Mouse (Mus musculus) cerebellum, adult 2 months (tissue): ENCODE measurements around the gene Fstl5.

ENCODE experiments used
- CTCF ChIP-seq: fragments of 200-500 bp; IDR thresholded peaks from 2 replicates; pipeline ENCODE4 v1.5.1; 2011; ENCODE audit warnings: low read depth, mild to moderate bottlenecking, control low read depth, low read length, moderate library complexity, borderline replicate concordance; ENCODE audit not compliant: insufficient read depth
- POLR2A ChIP-seq: fragments of 200-500 bp; IDR thresholded peaks from 2 replicates; pipeline ENCODE4 v1.6.1; 2011; ENCODE audit warnings: low read length, control low read depth, borderline replicate concordance; ENCODE audit not compliant: insufficient read depth

DNA sequence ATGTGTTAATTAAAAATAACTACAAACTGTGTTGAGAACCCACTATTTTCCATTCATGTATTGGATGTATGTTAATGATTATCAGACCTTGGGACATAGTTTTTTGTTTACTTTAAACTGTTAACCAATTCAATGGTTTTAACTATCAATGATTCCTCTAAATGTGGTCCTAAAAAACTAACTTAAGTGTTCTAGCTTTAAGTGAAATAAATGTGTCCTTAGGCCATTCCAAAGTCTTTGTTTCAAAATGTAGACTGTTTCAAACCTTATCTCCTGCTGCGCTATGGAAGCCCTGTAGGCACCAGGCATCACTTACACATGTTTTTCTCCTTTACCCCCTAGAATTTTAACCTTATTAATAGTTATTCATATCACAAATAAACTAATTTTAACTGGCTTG is 546.0 kb downstream of the Fstl5 start:
- TF ChIP-seq CTCF (no peak), POLR2A (no peak)
